In genomic region chr7:109508034-109508433, GRCm38 (mm10) we compare ENCODE assay signal across 15 mouse cellular contexts. TPM values are rescaled to one million over a fixed set of nuclear protein-coding genes. Genes with fewer than 3 reads are reported as not detected.
DNase-seq lines count a peak whose midpoint lies in the region; ATAC-seq and TF ChIP-seq lines count a peak whose summit lies in the region.
"Had no signal": no experiment of that assay in that cellular context is flagged by ENCODE, and none has a peak within 500 bp of the region (broad histone marks: within the 10 kb centered on the region; RNA-seq: fewer than 3 reads in every experiment).

TSS of gene Trim66 (minus strand) at chr7:109508134.

- intact Hi-C loops in left cerebral cortex, adult 2 months (cut with DNase I) = no loop called here

- H3K27me3 ChIP-seq in forebrain, embryonic 12.5 days = no peaks in the 10 kb centered on the region
- no peaks in the 10 kb centered on the region for H3K27me3 ChIP-seq in hindbrain, embryonic 14.5 days (ENCODE audit: control insufficient read depth, insufficient read depth, low read length)
- H3K27me3 ChIP-seq in midbrain, embryonic 15.5 days (replicated peaks) = no peaks in the 10 kb centered on the region
- H3K27me3 ChIP-seq: liver, embryonic 13.5 days; stomach, embryonic 15.5 days had no signal

- H3K4me3 ChIP-seq in left cerebral cortex, adult 2 months = no peak within 1 kb of the TSS
- H3K4me3 ChIP-seq in forebrain, embryonic 12.5 days (replicated peaks) = no peak within 1 kb of the TSS
- H3K4me3 ChIP-seq in hindbrain, embryonic 14.5 days (replicated peaks; ENCODE audit: low read length) = no peak within 1 kb of the TSS
- no peak within 1 kb of the TSS for H3K4me3 ChIP-seq in midbrain, embryonic 15.5 days
- H3K4me3 ChIP-seq: liver, embryonic 13.5 days; stomach, embryonic 15.5 days had no signal

- no peaks in the 10 kb centered on the region for H3K36me3 ChIP-seq in forebrain, embryonic 12.5 days (replicated peaks)
- no peaks in the 10 kb centered on the region for H3K36me3 ChIP-seq in hindbrain, embryonic 14.5 days (replicated peaks; ENCODE audit: control insufficient read depth, insufficient read depth)
- no peaks in the 10 kb centered on the region for H3K36me3 ChIP-seq in midbrain, embryonic 15.5 days (replicated peaks)
- H3K36me3 ChIP-seq: liver, embryonic 13.5 days; stomach, embryonic 15.5 days had no signal

- DNase-seq in left cerebral cortex, adult 2 months (ENCODE audit: extremely low spot score in 1 of 2, low spot score in 2 of 2) = no peak
- DNase-seq in left cerebral cortex, adult 9 months (ENCODE audit: low spot score in 2 of 2) = no peak
- DNase-seq in hindbrain, embryonic 14.5 days (ENCODE audit: low spot score) = no peak
- no peak for DNase-seq in layer of hippocampus, adult 11-12 months (ENCODE audit: low spot score)
- no peak for DNase-seq in layer of hippocampus, adult 9-10 months (ENCODE audit: low spot score)
- DNase-seq in MN1 (ENCODE audit: low spot score) = no peak
- DNase-seq: adrenal gland, postnatal 25 days; heart, postnatal 36 days; kidney, adult 9 months; liver, embryonic 13.5 days; lung, postnatal 36 days; right cerebral cortex, postnatal 25 days had no signal

- H3K4me1 ChIP-seq in forebrain, embryonic 12.5 days = peaks cover 15% of the 10 kb centered on the region
- peaks cover 8% of the 10 kb centered on the region for H3K4me1 ChIP-seq in hindbrain, embryonic 14.5 days (replicated peaks; ENCODE audit: control insufficient read depth, insufficient read depth, low read length)
- H3K4me1 ChIP-seq in midbrain, embryonic 15.5 days = peaks cover 14% of the 10 kb centered on the region
- H3K4me1 ChIP-seq: stomach, embryonic 15.5 days had no signal

- H3K9me3 ChIP-seq in forebrain, embryonic 12.5 days = no peaks in the 10 kb centered on the region
- H3K9me3 ChIP-seq in hindbrain, embryonic 14.5 days (ENCODE audit: control insufficient read depth, low read length) = no peaks in the 10 kb centered on the region
- no peaks in the 10 kb centered on the region for H3K9me3 ChIP-seq in midbrain, embryonic 15.5 days
- H3K9me3 ChIP-seq: liver, embryonic 13.5 days; stomach, embryonic 15.5 days had no signal

- H3K27ac ChIP-seq in left cerebral cortex, adult 2 months = no peak within 1 kb of the TSS
- peak within 1 kb of the TSS; percentile 37; the same call in 1 of the 2 replicates for H3K27ac ChIP-seq in forebrain, embryonic 12.5 days
- no peak within 1 kb of the TSS for H3K27ac ChIP-seq in hindbrain, embryonic 14.5 days
- H3K27ac ChIP-seq in midbrain, embryonic 15.5 days = peak within 1 kb of the TSS; percentile 44; the same call in 1 of the 2 replicates
- H3K27ac ChIP-seq: liver, embryonic 13.5 days; stomach, embryonic 15.5 days had no signal

- H3K4me2 ChIP-seq in forebrain, embryonic 12.5 days = peak within 1 kb of the TSS; percentile 25
- peak within 1 kb of the TSS; percentile 4; the same call in 1 of the 2 replicates for H3K4me2 ChIP-seq in hindbrain, embryonic 14.5 days (replicated peaks)
- peak within 1 kb of the TSS; percentile 25 for H3K4me2 ChIP-seq in midbrain, embryonic 15.5 days
- H3K4me2 ChIP-seq: liver, embryonic 13.5 days; stomach, embryonic 15.5 days had no signal

- 91% methylated on average over 4 of the region's 4 CpGs for WGBS in forebrain, embryonic 12.5 days
- 89% methylated on average over 4 of the region's 4 CpGs for WGBS in hindbrain, embryonic 14.5 days
- 85% methylated on average over 4 of the region's 4 CpGs for WGBS in midbrain, embryonic 15.5 days

- no peak within 1 kb of the TSS for H3K9ac ChIP-seq in forebrain, embryonic 12.5 days
- no peak within 1 kb of the TSS for H3K9ac ChIP-seq in hindbrain, embryonic 14.5 days
- H3K9ac ChIP-seq in midbrain, embryonic 15.5 days = no peak within 1 kb of the TSS
- H3K9ac ChIP-seq: liver, embryonic 13.5 days; stomach, embryonic 15.5 days had no signal

- no peak for ATAC-seq in forebrain, embryonic 12.5 days (ENCODE audit: low FRiP score)
- no peak for ATAC-seq in hindbrain, embryonic 14.5 days (ENCODE audit: low FRiP score)
- ATAC-seq in midbrain, embryonic 15.5 days (replicated peaks) = peak; percentile 10; the same call in 1 of the 2 replicates

- TF ChIP-seq CTCF in left cerebral cortex, adult 2 months (IDR thresholded peaks at IDR 0.05) = no peak

RNA-seq across cellular contexts. Expression of gene Trim66, which starts in this region (rescaled TPM):
- 10 to 100 TPM; 20.9 to 21.3 TPM for total RNA-seq in left cerebral cortex, adult 2 months (2021)
- 0.64 and 1.6 TPM in 2 replicates for polyA plus RNA-seq in forebrain, embryonic 12.5 days (2016; fragmentation: Nextera tagmentation; extraction: Ambion mirVana)
- 0.82 and 1.2 TPM in 2 replicates for polyA plus RNA-seq in hindbrain, embryonic 14.5 days (2014; fragmentation: Nextera tagmentation; extraction: Ambion mirVana)
- 0.92 and 1.1 TPM in 2 replicates for polyA plus RNA-seq in midbrain, embryonic 15.5 days (2015; fragmentation: Nextera tagmentation; extraction: Ambion mirVana)

Comparison
In these comparisons a context has a peak if more than half of its experiments do, and no peak if none do; other contexts are left out.
1. H3K27ac ChIP-seq: peak in forebrain, embryonic 12.5 days (single experiment) and midbrain, embryonic 15.5 days (single experiment); none in left cerebral cortex, adult 2 months (single experiment) and hindbrain, embryonic 14.5 days (single experiment).
2. Peak in every context shown above with its lines, with median percentiles within 50 percentile points of each other: H3K4me2 ChIP-seq.